In genomic region chr2:168248856-168249245, GRCm38 (mm10) we compare ENCODE assay signal across 8 mouse cellular contexts. TPM values are rescaled to one million over a fixed set of nuclear protein-coding genes. Genes with fewer than 3 reads are reported as not detected.
A peak's percentile ranks its signal among the peaks of the same experiment; 100 is the strongest.
DNase-seq lines count a peak whose midpoint lies in the region; ATAC-seq and TF ChIP-seq lines count a peak whose summit lies in the region.

No protein-coding gene starts in this region.

- H3K27me3 ChIP-seq in midbrain, postnatal 0 days (ENCODE audit: insufficient read depth, low read length) = no peaks in the 10 kb centered on the region

- TF ChIP-seq CTCF in midbrain, postnatal 0 days (IDR thresholded peaks at IDR 0.05) = peak; percentile 65

- ATAC-seq in midbrain, postnatal 0 days (ENCODE audit: low FRiP score) = no peak

- 19% methylated on average over 2 of the region's 2 CpGs for WGBS in midbrain, postnatal 0 days

- DNase-seq in layer of hippocampus, postnatal 10 days (ENCODE audit: low spot score in 2 of 2) = peak; percentile 57 to 71
- no peak for DNase-seq in layer of hippocampus, postnatal 36 days
- peak; percentile 60 for DNase-seq in ES-E14 (ENCODE audit: low read depth, low spot score)
- DNase-seq in embryo, embryonic 11 days = peak; percentile 58
- DNase-seq in midbrain, postnatal 0 days (ENCODE audit: low spot score) = peak; percentile 76
- no peak for DNase-seq in cerebellum, adult 18-20 months
- no peak for DNase-seq in yolk sac, embryonic 10.5 days (ENCODE audit: low spot score)
- DNase-seq in left cerebral cortex, adult 8-10 months (ENCODE audit: low spot score in 2 of 2) = no peak

- no peak overlapping the region for H3K9ac ChIP-seq in ES-E14 (ENCODE audit: insufficient read depth, low read depth, low read length, poor library complexity, severe bottlenecking)
- H3K9ac ChIP-seq in midbrain, postnatal 0 days (replicated peaks; ENCODE audit: low read length, poor library complexity, severe bottlenecking) = no peak overlapping the region

- no peak overlapping the region for H3K27ac ChIP-seq in ES-E14 (ENCODE audit: insufficient read depth, low read depth, low read length, poor library complexity, severe bottlenecking)
- H3K27ac ChIP-seq in midbrain, postnatal 0 days (ENCODE audit: low read depth, low read length) = no peak overlapping the region

- H3K4me1 ChIP-seq in ES-E14 (ENCODE audit: control insufficient read depth in 2 of 2, insufficient read depth in 2 of 2, low read length in 2 of 2, poor library complexity in 1 of 2) = peaks cover 0 to 3% of the 10 kb centered on the region in 2 experiments; a peak in 2 of 4 replicates
- no peaks in the 10 kb centered on the region for H3K4me1 ChIP-seq in midbrain, postnatal 0 days (ENCODE audit: insufficient read depth, low read length)

- H3K4me2 ChIP-seq in midbrain, postnatal 0 days (ENCODE audit: low read depth, low read length, poor library complexity, severe bottlenecking) = no peak overlapping the region

- H3K9me3 ChIP-seq in ES-E14 (ENCODE audit: control insufficient read depth, insufficient read depth, low read depth, low read length) = no peaks in the 10 kb centered on the region
- H3K9me3 ChIP-seq in midbrain, postnatal 0 days (ENCODE audit: low read length) = no peaks in the 10 kb centered on the region

- in situ Hi-C loops in ES-E14 (cut with MboI; ENCODE audit: low sequenced_read_pairs in 2 of 2, unreplicated experiment in 2 of 2) = no loop called here

- no peak overlapping the region for H3K4me3 ChIP-seq in ES-E14 (ENCODE audit: insufficient read depth in 1 of 2, low read depth in 1 of 2, low read length in 2 of 2, poor library complexity in 1 of 2, severe bottlenecking in 1 of 2)
- H3K4me3 ChIP-seq in midbrain, postnatal 0 days (ENCODE audit: low read depth, low read length) = no peak overlapping the region

- no peaks in the 10 kb centered on the region for H3K36me3 ChIP-seq in ES-E14 (ENCODE audit: control insufficient read depth, insufficient read depth, low read length, poor library complexity, severe bottlenecking)
- H3K36me3 ChIP-seq in midbrain, postnatal 0 days (ENCODE audit: insufficient read depth, low read length) = no peaks in the 10 kb centered on the region

TF ChIP-seq in ES-E14, 5 proteins besides CTCF, POLR2A, EP300 and RAD21:
- TF ChIP-seq MAFK (IDR thresholded peaks at IDR 0.05; ENCODE audit: insufficient read depth, low read depth, low read length) = no peak
- 0 out of 2 replicates have a peak, but pooled peaks have one; percentile 26 for TF ChIP-seq ZC3H11A (IDR thresholded peaks at IDR 0.05; ENCODE audit: borderline replicate concordance, low read depth, low read length)
- peak; percentile 78 for TF ChIP-seq ZNF384 (IDR thresholded peaks at IDR 0.05; ENCODE audit: low read depth, low read length)
- no peak for TF ChIP-seq HCFC1 (IDR thresholded peaks at IDR 0.05; ENCODE audit: borderline replicate concordance, insufficient read depth, low read length)
- TF ChIP-seq CHD2 (IDR thresholded peaks at IDR 0.05; ENCODE audit: low read depth, low read length) = no peak

RNA-seq across cellular contexts. Expression of gene Mocs3, which starts 18.4 kb away (rescaled TPM):
- total RNA-seq in layer of hippocampus, postnatal 10 days (2021) = 10 to 100 TPM; 16.1 to 17.4 TPM
- 10 to 100 TPM; 16.3 to 17.8 TPM for total RNA-seq in layer of hippocampus, postnatal 36 days (2021)
- total RNA-seq in ES-E14 (2012; rRNA removed) = 10.7 and 12.1 TPM in 2 replicates
- total RNA-seq in midbrain, postnatal 0 days (2014; rRNA removed) = 19.3 and 20.9 TPM in 2 replicates
- 7.4 and 7.5 TPM in 2 replicates for polyA plus RNA-seq in midbrain, postnatal 0 days (2015; fragmentation: Nextera tagmentation; extraction: Ambion mirVana)
- total RNA-seq in left cerebral cortex, adult 8-10 months (2022) = 10 to 100 TPM; 16.9 to 19.6 (median 19.2) TPM

RNA-seq across cellular contexts. Expression of gene Dpm1, which starts 18.5 kb away (rescaled TPM):
- 10 to 100 TPM; 46.0 to 57.8 TPM for total RNA-seq in layer of hippocampus, postnatal 10 days (2021)
- total RNA-seq in layer of hippocampus, postnatal 36 days (2021) = 10 to 100 TPM; 79.7 to 84.2 TPM
- total RNA-seq in ES-E14 (2012; rRNA removed) = 40.1 and 47.3 TPM in 2 replicates
- 11.4 and 30.0 TPM in 2 replicates for total RNA-seq in midbrain, postnatal 0 days (2014; rRNA removed)
- 87.9 and 97.2 TPM in 2 replicates for polyA plus RNA-seq in midbrain, postnatal 0 days (2015; fragmentation: Nextera tagmentation; extraction: Ambion mirVana)
- total RNA-seq in left cerebral cortex, adult 8-10 months (2022) = 10 to 100 TPM; 44.0 to 64.1 (median 57.8) TPM

RNA-seq across cellular contexts. Expression of gene Gm20716, which starts 18.7 kb away (rescaled TPM):
- 10 to 100 TPM; 28.0 to 28.3 TPM for total RNA-seq in layer of hippocampus, postnatal 10 days (2021)
- 10 to 100 TPM; 30.1 to 34.0 TPM for total RNA-seq in layer of hippocampus, postnatal 36 days (2021)
- total RNA-seq in ES-E14 (2012; rRNA removed) = 37.3 and 41.7 TPM in 2 replicates
- total RNA-seq in midbrain, postnatal 0 days (2014; rRNA removed) = 43.2 and 47.1 TPM in 2 replicates
- polyA plus RNA-seq in midbrain, postnatal 0 days (2015; fragmentation: Nextera tagmentation; extraction: Ambion mirVana) = 15.7 and 16.0 TPM in 2 replicates
- 10 to 100 TPM; 33.4 to 47.7 (median 40.3) TPM for total RNA-seq in left cerebral cortex, adult 8-10 months (2022)

RNA-seq across cellular contexts. Expression of gene Kcng1, which starts 32.7 kb away (rescaled TPM):
- total RNA-seq in layer of hippocampus, postnatal 10 days (2021) = 10 to 100 TPM; 45.5 to 46.8 TPM
- 10 to 100 TPM; 36.3 to 39.0 TPM for total RNA-seq in layer of hippocampus, postnatal 36 days (2021)
- 1.3 and 1.9 TPM in 2 replicates for total RNA-seq in ES-E14 (2012; rRNA removed)
- total RNA-seq in midbrain, postnatal 0 days (2014; rRNA removed) = 0.52 and 2.1 TPM in 2 replicates
- polyA plus RNA-seq in midbrain, postnatal 0 days (2015; fragmentation: Nextera tagmentation; extraction: Ambion mirVana) = 1.8 and 2.8 TPM in 2 replicates
- 10 to 100 TPM; 20.9 to 27.9 (median 26.2) TPM for total RNA-seq in left cerebral cortex, adult 8-10 months (2022)

RNA-seq across cellular contexts. Expression of gene Adnp, which starts 41.9 kb away (rescaled TPM):
- total RNA-seq in layer of hippocampus, postnatal 10 days (2021) = 100 to 1,000 TPM; 113 to 115 TPM
- 10 to 100 TPM; 84.3 to 90.6 TPM for total RNA-seq in layer of hippocampus, postnatal 36 days (2021)
- total RNA-seq in ES-E14 (2012; rRNA removed) = 13.2 and 15.9 TPM in 2 replicates
- total RNA-seq in midbrain, postnatal 0 days (2014; rRNA removed) = 24.9 and 56.5 TPM in 2 replicates
- 10.3 and 15.4 TPM in 2 replicates for polyA plus RNA-seq in midbrain, postnatal 0 days (2015; fragmentation: Nextera tagmentation; extraction: Ambion mirVana)
- total RNA-seq in left cerebral cortex, adult 8-10 months (2022) = 10 to 100 TPM; 65.9 to 78.9 (median 72.1) TPM

Comparison
In these comparisons a context has a peak if more than half of its experiments do, and no peak if none do; other contexts are left out.
1. DNase-seq: peak in layer of hippocampus, postnatal 10 days (2 of 2), ES-E14 (single experiment), embryo, embryonic 11 days (single experiment) and midbrain, postnatal 0 days (single experiment); none in layer of hippocampus, postnatal 36 days (0 of 2), cerebellum, adult 18-20 months (0 of 2), yolk sac, embryonic 10.5 days (single experiment) and left cerebral cortex, adult 8-10 months (0 of 2).